Mouse (Mus musculus) heart, embryonic 15.5 days (tissue): Measurements from ENCODE around the gene Kcne3. TPM values are rescaled to one million over a fixed set of nuclear protein-coding genes. Genes with fewer than 3 reads are reported as not detected.

ENCODE experiments used
- ATAC-seq: fragments of 200-750 bp; cut with Nextera tagmentation; replicated peaks from 2 replicates; pipeline ENCODE4 v1.8.0; 2017; ENCODE audit warnings: low read depth, moderate TSS enrichment; ENCODE audit not compliant: insufficient number of reproducible peaks, insufficient read depth, low FRiP score
- H3K27ac ChIP-seq: fragments of 300-500 bp; sonication (generic); 2 replicates; pipeline ENCODE4 v1.5.1; 2015; ENCODE audit warnings: mild to moderate bottlenecking, inconsistent platforms
- H3K27me3 ChIP-seq: fragments of 300-500 bp; sonication (generic); 2 replicates; pipeline ENCODE4 v1.6.1; 2015; ENCODE audit warnings: inconsistent platforms
- H3K36me3 ChIP-seq: fragments of 300-500 bp; sonication (generic); 2 replicates; pipeline ENCODE4 v1.6.1; 2015; ENCODE audit warnings: mild to moderate bottlenecking, inconsistent platforms
- H3K4me1 ChIP-seq: fragments of 300-500 bp; sonication (generic); replicated peaks from 2 replicates; pipeline ENCODE4 v1.6.1; 2015; ENCODE audit warnings: inconsistent platforms
- H3K4me2 ChIP-seq: fragments of 300-500 bp; sonication (generic); 2 replicates; pipeline ENCODE4 v1.6.1; 2015; ENCODE audit warnings: inconsistent platforms, mild to moderate bottlenecking, moderate library complexity
- H3K4me3 ChIP-seq: fragments of 300-500 bp; sonication (generic); 2 replicates; pipeline ENCODE4 v1.5.1; 2015; ENCODE audit warnings: mild to moderate bottlenecking, inconsistent platforms
- H3K9ac ChIP-seq: fragments of 300-500 bp; sonication (generic); 2 replicates; pipeline ENCODE4 v1.6.1; 2015; ENCODE audit warnings: mild to moderate bottlenecking, inconsistent platforms
- H3K9me3 ChIP-seq: fragments of 300-500 bp; sonication (generic); replicated peaks from 2 replicates; pipeline ENCODE4 v1.6.1; 2016; ENCODE audit warnings: inconsistent platforms
- WGBS: fragments of 180-500 bp; shearing (Covaris S2); methylation state at CpG from one replicate; pipeline ENCODE4 v1.1.7; 2015; ENCODE audit warnings: mixed read lengths; 5-methylcytosine and 5-hydroxymethylcytosine counted together
- polyA plus RNA-seq: library from polyadenylated mRNA; unstranded; fragments of >200 nt; fragmentation: Nextera tagmentation; extraction: Ambion mirVana; gene quantifications from 2 replicates; pipeline ENCODE4 v1.2.1, GENCODE M21; 2015

The Kcne3 gene
- polyA plus RNA-seq, 1 experiment from 2014 or later: 7.4 TPM

GRCm38 (mm10) chr7:100159105-100159841, 17.0 kb upstream of the Kcne3 start, which contains the start of gene Lipt2:
Lipt2 (plus strand) TSS chr7:100159277.
- Histone ChIP-seq H3K4me1 (peaks cover 12% of the 10 kb centered on the region), H3K9ac (peak within 1 kb of the TSS; percentile 89), H3K27me3 (no peaks in the 10 kb centered on the region), H3K4me2 (peak within 1 kb of the TSS; percentile 97), H3K9me3 (no peaks in the 10 kb centered on the region), H3K4me3 (peak within 1 kb of the TSS; percentile 94), H3K36me3 (no peaks in the 10 kb centered on the region), H3K27ac (peak within 1 kb of the TSS; percentile 98)
- under 1% methylated on average over 78 of the region's 78 CpGs for WGBS
- peak; percentile 97 for ATAC-seq

GRCm38 (mm10) chr7:100160006-100160405, 16.3 kb upstream of the Kcne3 start:
- H3K36me3 ChIP-seq: no peaks in the 10 kb centered on the region
- H3K27ac ChIP-seq: peak overlapping the region; percentile 98
- peak overlapping the region; percentile 97 for H3K4me2 ChIP-seq
- ATAC-seq: no peak
- peaks cover 12% of the 10 kb centered on the region for H3K4me1 ChIP-seq
- no peaks in the 10 kb centered on the region for H3K27me3 ChIP-seq
- H3K4me3 ChIP-seq: peak overlapping the region; percentile 94
- WGBS: 64% methylated on average over 7 of the region's 7 CpGs
- peak overlapping the region; percentile 89 for H3K9ac ChIP-seq
- H3K9me3 ChIP-seq: no peaks in the 10 kb centered on the region

- H3K9ac ChIP-seq: no peak overlapping the region
- no peak for ATAC-seq
- H3K4me1 ChIP-seq: peaks cover 12% of the 10 kb centered on the region
- H3K27me3 ChIP-seq: no peaks in the 10 kb centered on the region
- H3K9me3 ChIP-seq: no peaks in the 10 kb centered on the region
- no peak overlapping the region for H3K4me3 ChIP-seq
- 63% methylated on average over 4 of the region's 4 CpGs for WGBS
- H3K4me2 ChIP-seq: no peak overlapping the region
- no peaks in the 10 kb centered on the region for H3K36me3 ChIP-seq
- no peak overlapping the region for H3K27ac ChIP-seq
Observed at GRCm38 (mm10) chr7:100163506-100163905, 12.8 kb upstream of the Kcne3 start.

- H3K27me3 ChIP-seq: no peaks in the 10 kb centered on the region
- no peaks in the 10 kb centered on the region for H3K9me3 ChIP-seq
- 59% methylated on average over 11 of the region's 11 CpGs for WGBS
- peaks cover 3% of the 10 kb centered on the region; the same call in 1 of the 2 replicates for H3K4me1 ChIP-seq
- H3K36me3 ChIP-seq: no peaks in the 10 kb centered on the region
- no peak overlapping the region for H3K4me3 ChIP-seq
- H3K4me2 ChIP-seq: no peak overlapping the region
- 0 out of 2 replicates have a peak, but pooled peaks have one; percentile 7 for ATAC-seq
- H3K27ac ChIP-seq: no peak overlapping the region
- H3K9ac ChIP-seq: no peak overlapping the region
Observed at GRCm38 (mm10) chr7:100168654-100169053, 7.6 kb upstream of the Kcne3 start.

GRCm38 (mm10) chr7:100170756-100171155, 5.5 kb upstream of the Kcne3 start:
- Histone ChIP-seq H3K27ac (no peak overlapping the region), H3K4me1 (no peaks in the 10 kb centered on the region), H3K9ac (no peak overlapping the region), H3K4me3 (no peak overlapping the region), H3K9me3 (no peaks in the 10 kb centered on the region), H3K27me3 (no peaks in the 10 kb centered on the region), H3K4me2 (no peak overlapping the region), H3K36me3 (no peaks in the 10 kb centered on the region)
- ATAC-seq: no peak
- 59% methylated on average over 4 of the region's 4 CpGs for WGBS

GRCm38 (mm10) chr7:100178016-100178890, 2.0 kb downstream of the Kcne3 start:
- Histone ChIP-seq H3K4me1 (peaks cover 15% of the 10 kb centered on the region), H3K36me3 (no peaks in the 10 kb centered on the region), H3K9me3 (no peaks in the 10 kb centered on the region), H3K27ac (no peak overlapping the region), H3K27me3 (peaks cover 40% of the 10 kb centered on the region), H3K4me3 (peak overlapping the region; percentile 49), H3K9ac (peak overlapping the region; percentile 34; the same call in 1 of the 2 replicates), H3K4me2 (peak overlapping the region; percentile 83)
- peak; percentile 75 for ATAC-seq
- WGBS: 6% methylated on average over 30 of the region's 30 CpGs

- Histone ChIP-seq H3K36me3 (no peaks in the 10 kb centered on the region), H3K4me3 (peak overlapping the region; percentile 49), H3K4me1 (peaks cover 15% of the 10 kb centered on the region), H3K9ac (peak overlapping the region; percentile 34; the same call in 1 of the 2 replicates), H3K9me3 (no peaks in the 10 kb centered on the region), H3K27me3 (peaks cover 40% of the 10 kb centered on the region), H3K4me2 (peak overlapping the region; percentile 83), H3K27ac (no peak overlapping the region)
- ATAC-seq: 0 out of 2 replicates have a peak, but pooled peaks have one; percentile 39
- 4% methylated on average over 15 of the region's 15 CpGs for WGBS
Observed at GRCm38 (mm10) chr7:100178891-100179233, 2.6 kb downstream of the Kcne3 start.

GRCm38 (mm10) chr7:100179394-100179793, 3.1 kb downstream of the Kcne3 start:
- no peak for ATAC-seq
- H3K36me3 ChIP-seq: no peaks in the 10 kb centered on the region
- H3K9me3 ChIP-seq: no peaks in the 10 kb centered on the region
- peaks cover 15% of the 10 kb centered on the region for H3K4me1 ChIP-seq
- peak overlapping the region; percentile 49 for H3K4me3 ChIP-seq
- WGBS: 48% methylated on average over 7 of the region's 7 CpGs
- H3K9ac ChIP-seq: no peak overlapping the region
- peaks cover 40% of the 10 kb centered on the region for H3K27me3 ChIP-seq
- no peak overlapping the region for H3K27ac ChIP-seq
- peak overlapping the region; percentile 83 for H3K4me2 ChIP-seq

GRCm38 (mm10) chr7:100179836-100180407, 3.6 kb downstream of the Kcne3 start:
- no peak overlapping the region for H3K27ac ChIP-seq
- ATAC-seq: no peak
- peak overlapping the region; percentile 83; the same call in 1 of the 2 replicates for H3K4me2 ChIP-seq
- H3K27me3 ChIP-seq: peaks cover 40% of the 10 kb centered on the region
- H3K9ac ChIP-seq: no peak overlapping the region
- WGBS: 69% methylated on average over 7 of the region's 7 CpGs
- H3K36me3 ChIP-seq: no peaks in the 10 kb centered on the region
- H3K4me3 ChIP-seq: peak overlapping the region; percentile 49; the same call in 1 of the 2 replicates
- H3K4me1 ChIP-seq: peaks cover 15% of the 10 kb centered on the region
- H3K9me3 ChIP-seq: no peaks in the 10 kb centered on the region

- Histone ChIP-seq H3K27ac (no peak overlapping the region), H3K9ac (no peak overlapping the region), H3K4me1 (peaks cover 15% of the 10 kb centered on the region), H3K36me3 (no peaks in the 10 kb centered on the region), H3K9me3 (no peaks in the 10 kb centered on the region), H3K4me3 (no peak overlapping the region), H3K27me3 (peaks cover 40% of the 10 kb centered on the region), H3K4me2 (no peak overlapping the region)
- WGBS: 75% methylated on average over 2 of the region's 2 CpGs
- no peak for ATAC-seq
Observed at GRCm38 (mm10) chr7:100181176-100181575, 4.9 kb downstream of the Kcne3 start.

- no peak for ATAC-seq
- H3K4me1 ChIP-seq: peaks cover 15% of the 10 kb centered on the region
- no peak overlapping the region for H3K4me3 ChIP-seq
Observed at GRCm38 (mm10) chr7:100181614-100182013, 5.3 kb downstream of the Kcne3 start.

More at GRCm38 (mm10) chr7:100181614-100182013, 5.3 kb downstream of the Kcne3 start:
- H3K4me2 ChIP-seq: no peak overlapping the region
- peaks cover 36% of the 10 kb centered on the region for H3K27me3 ChIP-seq
- H3K9me3 ChIP-seq: no peaks in the 10 kb centered on the region
- H3K27ac ChIP-seq: no peak overlapping the region
- 68% methylated on average over 3 of the region's 3 CpGs for WGBS
- no peaks in the 10 kb centered on the region for H3K36me3 ChIP-seq
- H3K9ac ChIP-seq: no peak overlapping the region
